Mouse (Mus musculus) forebrain, postnatal 0 days (tissue): ENCODE results near the gene Igfbp6. TPM values are rescaled to one million over a fixed set of nuclear protein-coding genes. Genes with fewer than 3 reads are reported as not detected.

ENCODE experiments used
- ATAC-seq: fragments of 200-750 bp; cut with Nextera tagmentation; 2 replicates; pipeline ENCODE4 v1.8.0; 2017; ENCODE audit warnings: mild to moderate bottlenecking, moderate library complexity
- DNase-seq: peaks from one replicate; pipeline ENCODE4 v3.0.0-alpha.2; 2015
- H3K27ac ChIP-seq: fragments of 300-500 bp; sonication (generic); 2 replicates; pipeline ENCODE4 v1.5.1; 2014; ENCODE audit warnings: low read depth, mild to moderate bottlenecking, antibody characterized with exemption, low read length, moderate library complexity, mixed read lengths
- H3K27me3 ChIP-seq: fragments of 300-500 bp; sonication (generic); 2 replicates; pipeline ENCODE4 v1.6.1; 2014; ENCODE audit warnings: mild to moderate bottlenecking, low read length, mixed read lengths; ENCODE audit not compliant: insufficient read depth
- H3K36me3 ChIP-seq: fragments of 300-500 bp; sonication (generic); 2 replicates; pipeline ENCODE4 v1.6.1; 2014; ENCODE audit warnings: mild to moderate bottlenecking, moderate library complexity; ENCODE audit not compliant: insufficient read depth
- H3K4me1 ChIP-seq: fragments of 300-500 bp; sonication (generic); 2 replicates; pipeline ENCODE4 v1.6.1; 2014; ENCODE audit warnings: antibody characterized with exemption; ENCODE audit not compliant: insufficient read depth
- H3K4me2 ChIP-seq: fragments of 300-500 bp; sonication (generic); 2 replicates; pipeline ENCODE4 v1.6.1; 2014; ENCODE audit warnings: low read depth, mild to moderate bottlenecking, moderate library complexity
- H3K4me3 ChIP-seq: fragments of 300-500 bp; sonication (generic); 2 replicates; pipeline ENCODE4 v1.5.1; 2014; ENCODE audit warnings: low read depth, low read length, mixed read lengths
- H3K9ac ChIP-seq: fragments of 300-500 bp; sonication (generic); 2 replicates; pipeline ENCODE4 v1.6.1; 2014; ENCODE audit warnings: mild to moderate bottlenecking
- H3K9me3 ChIP-seq: fragments of 300-500 bp; sonication (generic); 2 replicates; pipeline ENCODE4 v1.6.1; 2016; ENCODE audit warnings: low read length
- CTCF ChIP-seq: sonication (generic); IDR thresholded peaks from 2 replicates; pipeline ENCODE4 v1.5.1; 2016; ENCODE audit warnings: antibody characterized with exemption, control low read depth, low read depth
- WGBS: fragments of 180-500 bp; shearing (Covaris S2); extraction: QIAGEN DNeasy Blood & Tissue Kit; methylation state at CpG from one replicate; pipeline ENCODE4 v1.1.7; 2014; 5-methylcytosine and 5-hydroxymethylcytosine counted together
- polyA plus RNA-seq: library from polyadenylated mRNA; unstranded; fragments of >200 nt; fragmentation: Nextera tagmentation; extraction: Ambion mirVana; gene quantifications from 2 replicates; pipeline ENCODE4 v1.2.1, GENCODE M21; 2015
- total RNA-seq: library from RNA; depleted of rRNA; stranded (reverse); fragments of >200 nt; gene quantifications from 2 replicates; pipeline ENCODE4 v1.2.3, GENCODE M21; 2014

The Igfbp6 gene
- total and polyA plus RNA-seq, 2 experiments from 2014 or later = 8.1 to 11.4 TPM

GRCm38 (mm10) chr15:102188096-102188495 is 43.9 kb downstream of the Igfbp6 start:
- ATAC-seq (no peak), DNase-seq (no peak)
- Histone ChIP-seq H3K27me3 (no peaks in the 10 kb centered on the region), H3K4me2 (no peak overlapping the region), H3K27ac (no peak overlapping the region), H3K9me3 (no peaks in the 10 kb centered on the region), H3K36me3 (peaks cover 4% of the 10 kb centered on the region; the same call in 1 of the 2 replicates), H3K9ac (no peak overlapping the region), H3K4me3 (no peak overlapping the region), H3K4me1 (no peaks in the 10 kb centered on the region)
- WGBS = 88% methylated on average over 10 of the region's 10 CpGs
- TF ChIP-seq CTCF = no peak

DNA sequence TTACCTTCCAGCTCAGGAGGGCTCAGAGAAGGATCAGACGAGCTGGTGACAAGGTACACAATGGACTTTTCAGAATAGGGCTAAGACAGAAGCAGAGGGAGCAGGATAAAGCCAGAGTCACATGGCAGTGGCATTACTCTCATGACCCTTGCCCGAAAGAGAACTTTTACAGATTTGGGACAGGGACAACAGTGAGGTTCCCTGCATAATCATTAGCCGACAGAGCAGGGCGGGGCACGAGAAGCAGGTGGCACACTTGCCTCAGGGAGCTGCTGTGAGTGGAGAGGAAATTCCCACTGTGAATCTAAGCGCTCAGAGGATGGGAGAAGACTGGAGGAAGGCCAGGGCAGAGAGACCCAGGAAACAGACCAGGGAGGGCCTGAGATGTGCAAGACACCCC is 44.7 kb downstream of the Igfbp6 start:
- peaks cover 4% of the 10 kb centered on the region; the same call in 1 of the 2 replicates for H3K36me3 ChIP-seq
- no peak overlapping the region for H3K9ac ChIP-seq
- H3K4me1 ChIP-seq = no peaks in the 10 kb centered on the region
- H3K27me3 ChIP-seq = no peaks in the 10 kb centered on the region
- TF ChIP-seq CTCF = no peak
- 65% methylated on average over 6 of the region's 6 CpGs for WGBS
- H3K9me3 ChIP-seq = no peaks in the 10 kb centered on the region
- no peak overlapping the region for H3K4me2 ChIP-seq
- no peak overlapping the region for H3K4me3 ChIP-seq
- DNase-seq (no peak), ATAC-seq (no peak)
- no peak overlapping the region for H3K27ac ChIP-seq

- Histone ChIP-seq H3K4me1 (no peaks in the 10 kb centered on the region), H3K9me3 (no peaks in the 10 kb centered on the region), H3K4me3 (no peak overlapping the region), H3K4me2 (no peak overlapping the region), H3K27ac (no peak overlapping the region), H3K9ac (no peak overlapping the region), H3K27me3 (no peaks in the 10 kb centered on the region), H3K36me3 (no peaks in the 10 kb centered on the region; the same call in 1 of the 2 replicates)
- no peak for TF ChIP-seq CTCF
- DNase-seq (no peak), ATAC-seq (no peak)
- 74% methylated on average over 7 of the region's 7 CpGs for WGBS
These were observed 47.5 kb downstream of the Igfbp6 start for GRCm38 (mm10) chr15:102191699-102192098.

DNA sequence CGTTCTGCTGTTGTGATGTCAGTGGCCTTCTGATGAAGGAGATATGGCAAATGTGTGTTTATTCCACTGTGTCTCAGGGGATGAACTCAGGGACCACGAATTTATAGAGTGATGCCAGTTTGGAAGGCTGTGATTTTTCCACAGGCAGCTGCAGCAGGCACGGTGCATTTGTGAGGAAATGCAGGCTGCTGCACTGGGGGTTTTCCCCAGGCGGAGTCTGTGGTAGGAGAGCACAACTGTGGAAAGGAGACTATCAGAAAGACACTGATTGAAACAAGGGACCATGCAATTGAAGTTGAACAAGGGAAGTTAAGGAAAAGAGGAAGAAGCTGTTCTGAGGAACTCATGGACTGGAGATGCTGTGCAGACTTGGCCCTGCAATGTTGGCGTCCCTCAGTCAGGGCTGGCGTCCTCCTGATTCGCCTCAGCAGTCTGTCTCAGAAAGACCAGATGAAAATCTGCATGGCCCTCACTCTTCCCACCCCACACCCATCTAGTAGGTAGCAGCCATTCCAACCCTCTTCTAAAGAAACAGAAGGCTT is 48.2 kb downstream of the Igfbp6 start:
- TF ChIP-seq CTCF = no peak
- H3K9ac ChIP-seq = no peak overlapping the region
- no peak overlapping the region for H3K4me2 ChIP-seq
- H3K4me1 ChIP-seq = no peaks in the 10 kb centered on the region
- no peak overlapping the region for H3K27ac ChIP-seq
- H3K4me3 ChIP-seq = no peak overlapping the region
- DNase-seq = no peak
- no peaks in the 10 kb centered on the region; the same call in 1 of the 2 replicates for H3K36me3 ChIP-seq
- H3K9me3 ChIP-seq = no peaks in the 10 kb centered on the region
- WGBS = 85% methylated on average over 7 of the region's 7 CpGs
- ATAC-seq = no peak
- no peaks in the 10 kb centered on the region for H3K27me3 ChIP-seq

DNA sequence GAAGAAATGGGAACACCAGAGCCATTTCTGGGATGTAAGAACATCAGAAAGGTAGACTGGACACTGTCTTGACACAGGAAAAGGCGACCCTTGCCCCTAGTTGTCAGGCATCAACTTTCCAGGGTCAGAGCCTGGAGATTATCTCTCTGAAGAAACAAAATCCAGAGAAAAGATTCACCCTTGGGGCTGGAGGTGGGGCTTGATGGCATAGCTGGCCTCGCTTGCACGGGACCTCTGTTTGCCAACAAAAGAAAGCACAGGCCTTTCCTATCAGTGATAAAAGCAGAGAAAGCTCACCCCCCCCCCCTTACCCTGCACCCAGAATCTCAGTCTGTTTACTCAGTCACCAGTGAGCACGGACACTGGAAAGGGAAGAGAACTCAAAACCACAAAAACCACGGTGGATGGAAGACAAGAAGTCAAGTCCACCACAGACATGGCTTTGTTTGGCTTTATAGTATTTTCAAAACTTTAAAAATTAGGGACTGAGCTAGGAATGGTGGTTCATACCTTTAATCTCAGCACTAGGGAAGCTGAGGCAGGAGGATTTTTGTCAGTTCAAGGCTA is 48.7 kb downstream of the Igfbp6 start:
- Histone ChIP-seq H3K27me3 (no peaks in the 10 kb centered on the region), H3K4me1 (no peaks in the 10 kb centered on the region), H3K4me3 (no peak overlapping the region), H3K4me2 (no peak overlapping the region), H3K9me3 (no peaks in the 10 kb centered on the region), H3K27ac (no peak overlapping the region), H3K9ac (no peak overlapping the region), H3K36me3 (no peaks in the 10 kb centered on the region; the same call in 1 of the 2 replicates)
- TF ChIP-seq CTCF = no peak
- ATAC-seq (no peak), DNase-seq (no peak)
- 74% methylated on average over 5 of the region's 5 CpGs for WGBS

GRCm38 (mm10) chr15:102193652-102194051 is 49.5 kb downstream of the Igfbp6 start:
- H3K36me3 ChIP-seq = no peaks in the 10 kb centered on the region; the same call in 1 of the 2 replicates
- 88% methylated on average over 4 of the region's 4 CpGs for WGBS
- H3K9me3 ChIP-seq = no peaks in the 10 kb centered on the region
- ATAC-seq = no peak
- H3K4me1 ChIP-seq = no peaks in the 10 kb centered on the region
- H3K9ac ChIP-seq = no peak overlapping the region
- TF ChIP-seq CTCF = no peak
- no peak overlapping the region for H3K4me2 ChIP-seq
- no peaks in the 10 kb centered on the region for H3K27me3 ChIP-seq
- DNase-seq = no peak
- H3K4me3 ChIP-seq = no peak overlapping the region
- no peak overlapping the region for H3K27ac ChIP-seq

GRCm38 (mm10) chr15:102194439-102194838 is 50.3 kb downstream of the Igfbp6 start:
- WGBS = 87% methylated on average over 4 of the region's 4 CpGs
- Histone ChIP-seq H3K4me1 (no peaks in the 10 kb centered on the region), H3K36me3 (no peaks in the 10 kb centered on the region; the same call in 1 of the 2 replicates), H3K27ac (no peak overlapping the region), H3K27me3 (no peaks in the 10 kb centered on the region), H3K9me3 (no peaks in the 10 kb centered on the region), H3K4me2 (no peak overlapping the region), H3K4me3 (no peak overlapping the region), H3K9ac (no peak overlapping the region)
- DNase-seq (no peak), ATAC-seq (no peak)
- TF ChIP-seq CTCF = no peak
